Mouse (Mus musculus): ENCODE data around the gene Olfr1178.

The Olfr1178 gene

DNA sequence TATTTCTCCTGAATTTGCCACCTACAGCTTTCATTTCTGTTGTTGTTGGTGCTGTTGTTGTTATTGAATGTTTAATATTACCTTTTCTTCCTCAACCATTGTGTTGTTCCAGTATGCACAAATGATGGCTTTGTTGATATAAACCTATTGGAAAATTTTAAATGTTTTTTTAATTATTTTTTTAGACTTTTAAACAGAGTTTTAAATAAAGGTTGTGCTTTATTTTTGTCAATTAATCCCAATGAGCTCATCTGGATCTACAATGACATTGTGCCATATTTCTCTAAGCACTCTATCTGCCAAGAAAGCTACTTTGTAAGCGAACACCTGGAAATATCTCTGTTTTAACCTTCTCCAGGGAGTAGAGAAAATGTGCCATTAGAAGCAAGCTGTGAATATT, at the start of gene Olfr1178:
Olfr1178 (plus strand) TSS at position 301 of the 400 bp plus-strand sequence.
- no peak for DNase-seq (ENCODE audit: low read depth)

DNA sequence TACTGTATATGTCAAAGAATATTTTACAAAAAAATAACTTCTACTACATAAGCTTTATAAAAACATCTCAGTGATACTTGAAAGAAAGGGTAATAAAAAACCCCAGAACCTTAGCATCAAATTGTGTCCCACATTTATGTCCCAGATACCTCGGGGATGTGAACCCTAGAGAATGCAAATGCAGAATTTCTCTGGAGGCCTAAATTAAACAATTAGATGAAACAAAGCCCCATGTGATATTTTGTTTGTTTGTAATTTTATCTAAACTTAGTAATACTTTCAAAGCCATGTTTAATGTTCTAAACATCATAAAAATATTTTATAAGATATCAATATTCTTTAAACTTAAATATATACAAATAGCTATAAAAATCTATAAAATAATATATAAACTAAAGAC, 40.5 kb upstream of the Olfr1178 start, which contains the start of gene Olfr1177-ps:
Olfr1177-ps (minus strand) TSS at position 101 of the 400 bp plus-strand sequence.
- DNase-seq (ENCODE audit: low read depth), result no peak

DNA sequence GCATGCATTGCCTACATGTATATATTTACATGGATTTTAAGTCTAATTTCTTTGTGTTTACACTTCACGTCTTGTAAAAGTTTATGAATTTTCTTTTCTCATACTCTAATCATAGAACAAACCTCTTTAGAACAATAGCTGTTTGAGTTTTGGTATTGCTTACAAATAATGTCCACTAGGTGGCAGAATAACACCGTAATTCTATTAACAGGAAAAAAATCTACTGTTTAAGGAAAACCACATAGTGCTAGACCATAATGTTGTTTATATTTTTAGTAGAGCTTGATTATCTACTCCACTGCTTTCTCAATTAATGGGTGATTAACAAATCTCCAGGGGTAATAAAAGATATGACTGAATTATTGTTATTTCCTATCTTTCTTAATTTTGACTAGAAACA, 30.6 kb upstream of the Olfr1178 start:
- peak; percentile 14 for DNase-seq (ENCODE audit: low read depth)

DNA sequence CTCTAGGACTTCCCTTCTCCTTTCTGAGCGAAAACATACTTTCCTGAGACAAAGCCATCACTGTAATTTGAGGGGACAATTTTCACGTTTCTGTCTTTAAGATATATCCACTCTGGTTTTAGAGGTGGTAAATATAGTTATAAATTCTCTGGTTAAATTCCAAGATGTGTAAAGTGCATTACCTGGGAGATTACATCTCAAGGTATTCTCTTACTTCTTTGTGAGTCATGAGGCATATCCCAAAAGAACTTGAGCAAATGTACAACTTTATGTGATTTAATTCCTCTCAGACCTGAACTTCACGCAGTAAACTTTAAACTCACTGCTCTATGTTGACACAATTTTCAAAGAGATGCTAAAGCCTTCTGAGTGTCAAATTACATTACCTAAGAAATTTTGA, 19.5 kb downstream of the Olfr1178 start, which contains the start of gene Olfr1179:
Olfr1179 (minus strand) TSS at position 101 of the 400 bp plus-strand sequence.
- DNase-seq (ENCODE audit: low read depth), result no peak

DNA sequence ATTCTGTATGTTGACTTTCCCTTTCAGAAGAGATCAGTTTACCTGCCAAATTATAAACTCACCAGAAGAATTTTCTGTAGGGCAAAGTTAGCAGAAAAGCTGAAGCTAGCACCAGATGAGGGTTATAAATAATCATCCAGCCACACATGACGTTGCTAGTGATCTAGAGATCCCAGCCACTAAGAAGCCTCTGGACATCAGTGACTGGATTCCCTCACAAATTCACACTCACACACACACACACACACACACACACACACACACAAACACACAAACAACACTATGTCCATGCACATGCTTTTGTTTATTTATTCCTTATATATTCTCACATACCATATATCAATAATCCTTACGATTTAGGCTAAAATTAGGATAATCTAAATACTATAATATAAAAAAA, 32.2 kb downstream of the Olfr1178 start, which contains the start of gene Olfr1180:
Olfr1180 (minus strand) TSS at position 101 of the 400 bp plus-strand sequence.
- DNase-seq (ENCODE audit: low read depth), result no peak

DNA sequence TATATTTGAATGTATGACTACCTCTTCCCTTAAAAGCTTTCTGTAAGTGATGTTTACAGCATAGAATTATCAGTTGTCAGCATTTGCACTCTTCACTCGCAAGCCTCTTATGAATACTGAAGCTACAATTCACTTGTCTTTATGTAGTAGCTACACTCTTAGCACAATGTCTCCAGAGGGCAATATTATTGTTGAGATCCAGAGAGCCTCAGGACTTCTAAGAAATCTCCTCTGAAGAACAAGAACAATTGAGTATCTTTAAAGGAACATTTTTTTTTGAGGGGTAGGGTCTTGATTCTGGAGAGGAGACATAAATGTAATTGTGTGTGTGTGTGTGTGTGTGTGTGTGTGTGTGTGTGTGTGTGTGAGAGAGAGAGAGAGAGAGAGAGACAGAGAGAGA, 39.2 kb downstream of the Olfr1178 start, which contains the start of gene Olfr1181:
Olfr1181 (minus strand) TSS at position 101 of the 400 bp plus-strand sequence.
- no peak for DNase-seq (ENCODE audit: low read depth)

DNA sequence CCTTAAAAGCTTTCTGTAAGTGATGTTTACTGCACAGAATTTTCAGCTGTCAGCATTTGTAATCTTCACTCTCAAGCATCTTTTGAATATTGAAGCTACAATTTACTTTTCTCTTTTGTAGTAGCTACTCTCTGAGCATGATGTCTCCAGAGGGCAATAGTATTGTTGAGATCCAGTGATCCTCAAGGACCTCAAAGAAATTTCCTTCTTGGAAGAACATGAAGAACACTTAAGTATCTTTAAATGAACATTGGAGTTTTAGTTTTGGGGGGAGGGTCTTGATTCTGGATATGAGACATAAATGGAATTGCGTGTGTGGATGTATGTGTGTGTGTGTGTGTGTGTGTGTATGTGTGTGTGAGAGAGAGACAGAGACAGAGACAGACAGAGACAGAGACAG, 62.2 kb downstream of the Olfr1178 start, which contains the start of gene Gm13757:
Gm13757 (minus strand) TSS at position 101 of the 400 bp plus-strand sequence.
- DNase-seq (ENCODE audit: low read depth), result no peak
